Mouse (Mus musculus) heart, postnatal 0 days (tissue): ENCODE data around the gene Rgs8.

Experiments used
- CTCF ChIP-seq: IDR thresholded peaks from 2 replicates; pipeline ENCODE4 v1.5.1; 2016; ENCODE audit warnings: antibody characterized with exemption, control low read depth, low read depth
- EP300 ChIP-seq: IDR thresholded peaks from 2 replicates; pipeline ENCODE4 v1.6.1; 2016; ENCODE audit warnings: antibody characterized with exemption, low read depth

- no peak for TF ChIP-seq CTCF
- no peak for TF ChIP-seq EP300
Measured at GRCm38 (mm10) chr1:153692526-153692925, 39.7 kb downstream of the Rgs8 start.
